Mouse (Mus musculus) C2C12 (cell line): ENCODE results near the gene Mcur1.

Source experiments
- CTCF ChIP-seq: IDR thresholded peaks from one replicate; pipeline ENCODE4 v1.5.1; 2011; ENCODE audit not compliant: control insufficient read depth, insufficient read depth, insufficient read length
- MAX ChIP-seq: IDR thresholded peaks from one replicate; pipeline ENCODE4 v1.6.1; 2011; ENCODE audit warnings: mild to moderate bottlenecking, control low read depth
- MYOG ChIP-seq: IDR thresholded peaks from one replicate; pipeline ENCODE4 v1.6.1; 2011; ENCODE audit not compliant: control insufficient read depth, insufficient read length; ENCODE audit errors: extremely low read depth
- USF1 ChIP-seq: IDR thresholded peaks from one replicate; pipeline ENCODE4 v1.6.1; 2011; ENCODE audit warnings: low read depth, mild to moderate bottlenecking, control low read depth, moderate library complexity

DNA sequence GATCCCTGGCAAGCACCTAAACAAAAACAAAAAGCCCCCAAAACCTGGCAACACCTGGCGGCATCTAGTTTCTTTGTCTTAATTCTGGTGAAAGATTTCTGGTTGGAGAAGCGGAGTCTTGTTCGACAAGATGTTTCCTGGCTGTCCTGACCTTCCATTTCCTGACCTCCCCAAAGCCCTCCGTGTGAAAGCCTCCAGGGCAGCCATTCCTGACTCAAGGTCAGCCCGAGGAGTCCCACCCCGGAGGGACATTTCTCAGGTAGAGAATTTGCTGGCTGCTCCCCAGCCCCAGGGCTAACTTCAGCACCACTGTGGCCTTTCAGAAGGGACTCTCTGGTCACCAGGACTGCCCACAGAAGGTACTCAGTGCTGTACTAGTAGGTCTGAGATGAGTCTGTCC is 22.1 kb downstream of the Mcur1 start:
- no peak for TF ChIP-seq CTCF
- TF ChIP-seq MAX: no peak
- no peak for TF ChIP-seq USF1
- no peak for TF ChIP-seq MYOG
